Mouse (Mus musculus): ENCODE measurements around the gene Cldn34b4.

Cldn34b4 gene

GRCm38 (mm10) chrX:76393050-76393449 lies at the start of gene Cldn34b4:
Cldn34b4 (plus strand) TSS chrX:76393350.
- no peak for DNase-seq (ENCODE audit: low spot score)

Measured in embryo, embryonic 10.5 days (tissue).